Mouse (Mus musculus): ENCODE data around the gene Cryab.

Cryab gene

GRCm38 (mm10) chr9:50795266-50795665 is 44.1 kb downstream of the Cryab start:
- DNase-seq (ENCODE audit: low spot score in 2 of 2) = no peak

- no peak for DNase-seq (ENCODE audit: low spot score in 2 of 2)
Measured at GRCm38 (mm10) chr9:50796776-50797175, 45.7 kb downstream of the Cryab start.

DNA sequence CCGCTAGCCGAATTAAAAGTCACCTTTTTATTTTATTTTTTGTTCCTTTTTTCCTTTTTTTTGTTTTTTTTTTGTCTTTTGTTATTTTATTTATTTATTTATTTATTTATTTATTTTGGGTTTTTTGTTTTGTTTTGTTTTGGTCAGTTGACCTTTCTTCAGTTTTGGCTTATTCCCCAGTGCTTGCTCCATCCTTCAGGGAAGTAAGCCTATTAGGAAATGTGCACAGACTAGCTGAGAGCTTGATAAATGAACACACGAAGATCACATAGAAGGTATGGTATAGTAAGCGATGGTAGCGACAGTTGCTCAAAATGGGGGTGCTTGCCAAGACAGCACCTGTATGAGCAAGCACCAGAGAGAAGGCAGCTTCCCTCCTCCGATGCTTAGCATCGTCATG is 46.5 kb downstream of the Cryab start:
- no peak for DNase-seq (ENCODE audit: low spot score in 2 of 2)

GRCm38 (mm10) chr9:50798368-50798767 is 47.2 kb downstream of the Cryab start:
- no peak for DNase-seq (ENCODE audit: low spot score in 2 of 2)

GRCm38 (mm10) chr9:50800985-50801384 is 49.9 kb downstream of the Cryab start:
- no peak for DNase-seq (ENCODE audit: low spot score in 2 of 2)

GRCm38 (mm10) chr9:50803055-50803671 is 52.0 kb downstream of the Cryab start:
- no peak for DNase-seq (ENCODE audit: low spot score in 2 of 2)

Measured in cerebellum, postnatal 4 days (tissue).